Mouse (Mus musculus) cerebellum, postnatal 14 days (tissue): ENCODE results near the gene Tceanc.
A peak's percentile ranks its signal among the peaks of the same experiment; 100 is the strongest.

Experiments used
- DNase-seq, 2 experiments: peaks; one replicate each; pipeline ENCODE4 v3.0.0; 2021; ENCODE audit warnings: mixed read lengths in 2 of 2

Gene Tceanc

GRCm38 (mm10) chrX:166479365-166479983 is 38.9 kb downstream of the Tceanc start, which contains the start of gene Rab9:
Gene Rab9, minus strand, starts transcription at chrX:166479867.
- DNase-seq, result peak; percentile 92 to 93

- no peak for DNase-seq
These were observed 39.6 kb downstream of the Tceanc start for GRCm38 (mm10) chrX:166478631-166479364.

GRCm38 (mm10) chrX:166477393-166477792 is 41.0 kb downstream of the Tceanc start:
- DNase-seq, result no peak

- DNase-seq, result no peak
These were observed 45.8 kb downstream of the Tceanc start for GRCm38 (mm10) chrX:166472612-166473011.

- DNase-seq, result no peak
These were observed 50.0 kb downstream of the Tceanc start for GRCm38 (mm10) chrX:166468321-166468720.

- no peak for DNase-seq
These were observed 62.8 kb downstream of the Tceanc start for GRCm38 (mm10) chrX:166455525-166455924.

- DNase-seq, result no peak
These were observed 64.0 kb downstream of the Tceanc start for GRCm38 (mm10) chrX:166454331-166454730.

GRCm38 (mm10) chrX:166453532-166453931 is 64.8 kb downstream of the Tceanc start:
- DNase-seq, result no peak
